Mouse (Mus musculus) kidney, postnatal 0 days (tissue): ENCODE data around the gene Pogz. TPM values are rescaled to one million over a fixed set of nuclear protein-coding genes. Genes with fewer than 3 reads are reported as not detected.

Experiments
- ATAC-seq: fragments of 200-750 bp; cut with Nextera tagmentation; replicated peaks from 2 replicates; pipeline ENCODE4 v1.8.0; 2017; ENCODE audit warnings: low read depth, moderate number of reproducible peaks, moderate TSS enrichment, moderate library complexity; ENCODE audit not compliant: low FRiP score
- DNase-seq: peaks from one replicate; pipeline ENCODE4 v3.0.0-alpha.2; 2016; ENCODE audit warnings: low spot score
- H3K27ac ChIP-seq: fragments of 300-500 bp; sonication (generic); 2 replicates; pipeline ENCODE4 v1.5.1; 2014; ENCODE audit warnings: mild to moderate bottlenecking
- H3K27me3 ChIP-seq: fragments of 300-500 bp; sonication (generic); 2 replicates; pipeline ENCODE4 v1.6.1; 2014; ENCODE audit warnings: low read length, mixed read lengths; ENCODE audit not compliant: insufficient read depth
- H3K36me3 ChIP-seq: fragments of 300-500 bp; sonication (generic); 2 replicates; pipeline ENCODE4 v1.6.1; 2014; ENCODE audit warnings: low read length, mixed read lengths; ENCODE audit not compliant: insufficient read depth
- H3K4me1 ChIP-seq: fragments of 300-500 bp; sonication (generic); replicated peaks from 2 replicates; pipeline ENCODE4 v1.6.1; 2014; ENCODE audit warnings: antibody characterized with exemption, low read length, mixed read lengths; ENCODE audit not compliant: insufficient read depth
- H3K4me2 ChIP-seq: fragments of 300-500 bp; sonication (generic); 2 replicates; pipeline ENCODE4 v1.6.1; 2014; ENCODE audit warnings: mild to moderate bottlenecking, low read length, moderate library complexity, mixed read lengths
- H3K4me3 ChIP-seq: fragments of 300-500 bp; sonication (generic); replicated peaks from 2 replicates; pipeline ENCODE4 v1.5.1; 2014; ENCODE audit warnings: low read depth, low read length
- H3K9ac ChIP-seq: fragments of 300-500 bp; sonication (generic); 2 replicates; pipeline ENCODE4 v1.6.1; 2014; ENCODE audit warnings: low read depth, low read length
- H3K9me3 ChIP-seq: fragments of 300-500 bp; sonication (generic); replicated peaks from 2 replicates; pipeline ENCODE4 v1.6.1; 2016; ENCODE audit warnings: low read length, inconsistent platforms, mixed read lengths
- CTCF ChIP-seq: IDR thresholded peaks from 2 replicates; pipeline ENCODE4 v1.5.1; 2016; ENCODE audit warnings: antibody characterized with exemption, low read depth, mild to moderate bottlenecking, moderate library complexity
- WGBS: fragments of 180-500 bp; shearing (Covaris S2); extraction: QIAGEN DNeasy Blood & Tissue Kit; methylation state at CpG from one replicate; pipeline ENCODE4 v1.1.7; 2014; 5-methylcytosine and 5-hydroxymethylcytosine counted together
- polyA plus RNA-seq: library from polyadenylated mRNA; unstranded; fragments of >200 nt; fragmentation: Nextera tagmentation; extraction: Ambion mirVana; gene quantifications from 2 replicates; pipeline ENCODE4 v1.2.1, GENCODE M21; 2015

The Pogz gene
- polyA plus RNA-seq, 1 experiment from 2014 or later = 14.6 TPM

- TF ChIP-seq CTCF = no peak
- no peak for ATAC-seq
Measured at GRCm38 (mm10) chr3:94795596-94796140, 41.7 kb upstream of the Pogz start.

GRCm38 (mm10) chr3:94796181-94796580 is 41.2 kb upstream of the Pogz start:
- TF ChIP-seq CTCF = no peak
- no peak overlapping the region for H3K4me2 ChIP-seq
- H3K36me3 ChIP-seq = no peaks in the 10 kb centered on the region
- ATAC-seq (no peak), DNase-seq (no peak)
- H3K27ac ChIP-seq = no peak overlapping the region
- H3K9me3 ChIP-seq = no peaks in the 10 kb centered on the region
- H3K4me3 ChIP-seq = no peak overlapping the region
- no peaks in the 10 kb centered on the region for H3K27me3 ChIP-seq
- no peaks in the 10 kb centered on the region for H3K4me1 ChIP-seq
- no peak overlapping the region for H3K9ac ChIP-seq

More at GRCm38 (mm10) chr3:94795596-94796140, 41.7 kb upstream of the Pogz start:
- no peak for DNase-seq
- no peak overlapping the region for H3K9ac ChIP-seq
- H3K36me3 ChIP-seq = no peaks in the 10 kb centered on the region
- H3K4me2 ChIP-seq = no peak overlapping the region
- H3K27me3 ChIP-seq = no peaks in the 10 kb centered on the region
- H3K4me1 ChIP-seq = no peaks in the 10 kb centered on the region
- H3K9me3 ChIP-seq = no peaks in the 10 kb centered on the region
- no peak overlapping the region for H3K4me3 ChIP-seq
- WGBS = 62% methylated on average over 7 of the region's 7 CpGs
- H3K27ac ChIP-seq = no peak overlapping the region

DNA sequence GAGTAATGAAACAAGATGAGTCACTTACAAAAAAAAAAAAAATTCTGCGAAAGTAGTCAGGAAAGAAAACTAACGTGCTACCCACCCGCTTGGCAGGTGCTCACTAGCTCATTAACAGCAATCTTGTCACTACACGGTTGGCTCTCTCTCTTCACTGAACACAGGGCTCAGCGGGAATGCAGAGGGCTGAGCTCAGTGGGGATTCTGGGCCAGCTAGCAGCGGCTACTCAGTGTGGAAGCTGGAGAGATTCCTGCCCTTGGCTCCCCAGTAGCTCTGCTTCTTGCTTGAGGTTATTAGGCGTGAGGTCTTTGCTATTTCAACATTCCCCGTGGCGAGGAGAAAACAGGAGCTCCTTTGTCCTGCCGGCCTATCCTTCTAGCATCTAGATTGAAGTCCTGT is 33.2 kb upstream of the Pogz start:
- Histone ChIP-seq H3K4me1 (no peaks in the 10 kb centered on the region), H3K4me2 (no peak overlapping the region), H3K4me3 (no peak overlapping the region), H3K36me3 (no peaks in the 10 kb centered on the region), H3K27ac (no peak overlapping the region), H3K27me3 (no peaks in the 10 kb centered on the region), H3K9me3 (no peaks in the 10 kb centered on the region), H3K9ac (no peak overlapping the region)
- ATAC-seq (no peak), DNase-seq (no peak)
- 17% methylated on average over 10 of the region's 10 CpGs for WGBS
- TF ChIP-seq CTCF = no peak

DNA sequence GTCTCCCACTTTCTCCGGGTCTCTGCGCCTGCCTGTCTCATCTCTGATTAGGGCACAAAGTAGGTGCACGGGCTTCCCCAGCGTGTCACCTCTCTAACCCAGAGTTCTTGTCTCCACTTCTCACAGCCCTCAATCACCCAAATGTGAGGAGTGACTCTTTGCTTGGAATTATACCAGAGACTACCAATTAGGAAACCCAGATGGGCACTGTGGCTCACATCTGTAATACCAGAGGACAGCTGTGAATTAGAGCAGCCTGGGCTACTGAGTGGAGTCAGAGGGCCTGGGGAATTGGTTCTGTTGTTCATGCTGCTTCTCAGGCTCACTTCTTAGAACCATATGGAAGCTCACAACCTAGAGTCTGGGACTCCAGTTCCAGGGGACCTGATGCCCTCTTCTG is 32.4 kb upstream of the Pogz start:
- Histone ChIP-seq H3K4me1 (no peaks in the 10 kb centered on the region), H3K27me3 (no peaks in the 10 kb centered on the region), H3K27ac (no peak overlapping the region), H3K4me3 (no peak overlapping the region), H3K9ac (no peak overlapping the region), H3K4me2 (no peak overlapping the region), H3K36me3 (no peaks in the 10 kb centered on the region), H3K9me3 (no peaks in the 10 kb centered on the region)
- WGBS = 74% methylated on average over 4 of the region's 4 CpGs
- no peak for ATAC-seq
- DNase-seq = no peak
- TF ChIP-seq CTCF = no peak

GRCm38 (mm10) chr3:94808296-94808695 is 29.1 kb upstream of the Pogz start:
- Histone ChIP-seq H3K36me3 (no peaks in the 10 kb centered on the region), H3K4me2 (no peak overlapping the region), H3K9ac (no peak overlapping the region), H3K9me3 (no peaks in the 10 kb centered on the region), H3K4me3 (no peak overlapping the region), H3K27me3 (no peaks in the 10 kb centered on the region), H3K27ac (no peak overlapping the region), H3K4me1 (no peaks in the 10 kb centered on the region)
- DNase-seq (no peak), ATAC-seq (no peak)
- TF ChIP-seq CTCF = peak; percentile 58
- 87% methylated on average over 1 of the region's 1 CpGs for WGBS

GRCm38 (mm10) chr3:94811628-94812027 is 25.7 kb upstream of the Pogz start:
- ATAC-seq = no peak
- Histone ChIP-seq H3K27ac (no peak overlapping the region), H3K9ac (no peak overlapping the region), H3K27me3 (no peaks in the 10 kb centered on the region), H3K9me3 (no peaks in the 10 kb centered on the region), H3K4me3 (no peak overlapping the region), H3K36me3 (no peaks in the 10 kb centered on the region), H3K4me2 (no peak overlapping the region), H3K4me1 (no peaks in the 10 kb centered on the region)
- peak; percentile 71 for DNase-seq
- TF ChIP-seq CTCF = peak; percentile 75
- 16% methylated on average over 4 of the region's 4 CpGs for WGBS

DNA sequence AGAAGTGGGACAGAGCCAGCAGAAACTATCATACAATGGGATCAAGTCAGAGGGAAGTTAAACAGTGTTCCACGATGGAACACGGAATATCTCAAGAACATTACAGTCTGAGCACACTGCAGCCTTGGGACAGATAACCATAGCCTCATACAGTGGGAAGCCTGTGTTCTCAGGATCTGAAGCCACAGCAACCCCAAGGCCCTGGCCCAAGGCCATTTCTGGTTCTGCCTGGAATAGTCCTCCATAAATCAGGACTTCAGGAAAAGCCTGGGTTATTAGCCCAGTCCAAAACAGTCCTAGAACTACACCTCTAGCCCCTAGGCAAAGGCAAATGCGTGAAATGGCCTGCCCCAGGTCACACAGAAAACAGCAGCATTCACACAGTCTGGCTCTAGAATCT is 23.7 kb upstream of the Pogz start:
- Histone ChIP-seq H3K4me2 (no peak overlapping the region), H3K9me3 (no peaks in the 10 kb centered on the region), H3K27ac (no peak overlapping the region), H3K36me3 (no peaks in the 10 kb centered on the region), H3K4me3 (no peak overlapping the region), H3K4me1 (no peaks in the 10 kb centered on the region), H3K27me3 (no peaks in the 10 kb centered on the region), H3K9ac (no peak overlapping the region)
- DNase-seq (no peak), ATAC-seq (no peak)
- WGBS = 68% methylated on average over 3 of the region's 3 CpGs
- no peak for TF ChIP-seq CTCF
